Mouse (Mus musculus) layer of hippocampus, adult 18-20 months (tissue): ENCODE data around the gene Rnaset2b. TPM values are rescaled to one million over a fixed set of nuclear protein-coding genes. Genes with fewer than 3 reads are reported as not detected.
A peak's percentile ranks its signal among the peaks of the same experiment; 100 is the strongest.
"Not testable (repeated sequence)": the region's sequence is repeated elsewhere in the genome, so short reads cannot be mapped to it uniquely, and the experiment has no call there.

Source experiments
- DNase-seq, 2 experiments: peaks; one replicate each; pipeline ENCODE4 v3.0.0; 2022; ENCODE audit warnings: low spot score in 2 of 2
- total RNA-seq, 2 experiments: library from RNA; stranded (reverse); gene quantifications; 2 replicates each; pipeline ENCODE4 v1.2.3; 2021

Gene Rnaset2b
- total RNA-seq, 2 experiments from 2014 or later, result 41.6 to 42.7 TPM

GRCm38 (mm10) chr17:6979380-6979779 is 8.9 kb downstream of the Rnaset2b start:
- not testable (repeated sequence) for DNase-seq

- DNase-seq, result not testable (repeated sequence)
Measured at GRCm38 (mm10) chr17:6980144-6980543, 9.7 kb downstream of the Rnaset2b start.

GRCm38 (mm10) chr17:6986118-6986517 is 15.7 kb downstream of the Rnaset2b start:
- not testable (repeated sequence) for DNase-seq

GRCm38 (mm10) chr17:6995504-6995903 is 25.1 kb downstream of the Rnaset2b start:
- not testable (repeated sequence) for DNase-seq

GRCm38 (mm10) chr17:6996826-6997225 is 26.4 kb downstream of the Rnaset2b start:
- not testable (repeated sequence) for DNase-seq

DNA sequence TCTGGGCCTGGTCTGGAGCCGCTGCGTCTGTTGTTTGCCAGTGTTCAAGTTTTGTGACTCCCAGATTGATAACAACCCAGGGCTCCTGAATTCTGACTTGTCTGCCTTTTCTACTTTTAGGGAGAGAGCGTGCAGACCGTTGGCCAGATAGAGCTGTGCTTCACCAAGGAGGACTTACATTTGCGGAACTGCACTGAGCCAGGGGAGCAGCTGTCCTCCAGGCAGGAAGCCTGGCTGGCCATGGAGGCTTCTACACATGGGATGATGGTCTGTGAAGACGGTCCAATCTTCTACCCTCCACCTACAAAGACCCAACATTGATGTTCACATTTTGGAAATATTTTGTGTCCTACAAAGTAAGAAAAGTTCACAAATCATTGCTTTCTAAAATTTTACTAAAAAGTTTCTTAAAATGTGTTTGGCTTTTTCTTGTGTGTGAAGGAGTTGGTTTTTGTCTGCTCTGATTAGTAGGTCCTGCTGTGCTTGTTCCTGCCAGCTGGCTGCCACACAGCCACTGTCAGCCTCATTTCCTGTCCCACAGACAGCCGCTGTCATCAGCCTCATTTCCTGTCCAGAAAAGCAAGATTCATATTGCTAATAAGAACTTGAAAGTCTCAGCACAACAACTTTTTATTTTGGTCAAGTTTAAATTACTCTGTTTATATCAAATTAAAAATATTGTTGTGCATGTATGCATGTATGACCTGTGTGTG is 27.5 kb downstream of the Rnaset2b start:
- not testable (repeated sequence) for DNase-seq

DNA sequence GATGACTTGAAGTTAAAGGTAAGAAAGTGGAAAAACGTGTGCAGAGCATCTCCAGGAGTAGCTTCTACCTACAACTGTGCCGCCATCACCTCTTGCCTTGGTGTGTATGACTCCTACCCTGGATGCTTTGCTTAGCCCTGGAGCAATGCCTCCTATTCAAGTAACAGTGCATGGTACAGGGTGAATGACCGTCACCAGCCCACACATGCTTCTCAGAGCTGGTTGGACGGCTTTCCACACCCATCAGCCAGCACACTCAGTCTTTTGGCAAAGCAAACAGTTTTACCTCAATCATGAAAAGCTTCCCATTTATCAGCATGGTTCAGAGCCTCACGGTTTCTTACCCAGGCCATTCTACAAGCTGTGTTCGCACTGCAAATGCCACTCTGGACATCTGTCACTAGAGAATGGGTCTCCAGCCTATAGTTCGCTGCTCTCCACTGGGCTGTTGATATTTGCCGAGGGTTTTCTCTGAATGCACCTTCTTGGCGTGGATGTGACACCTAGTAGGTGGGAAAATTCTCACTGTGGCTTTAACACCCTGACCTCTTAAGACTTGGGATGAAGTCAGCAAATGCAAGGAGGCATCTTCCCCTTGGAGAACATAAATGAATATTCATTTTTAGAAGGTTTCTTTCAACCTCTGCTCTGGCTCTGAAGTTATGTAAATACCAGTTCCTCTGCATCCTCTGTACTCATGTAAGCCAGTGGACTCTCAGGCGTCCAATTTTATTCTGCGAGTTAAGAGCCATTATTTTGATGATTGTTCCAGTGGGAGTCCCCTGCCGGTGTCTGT is 31.6 kb downstream of the Rnaset2b start:
- not testable (repeated sequence) for DNase-seq

GRCm38 (mm10) chr17:7003392-7003791 is 33.0 kb downstream of the Rnaset2b start:
- not testable (repeated sequence) for DNase-seq

DNA sequence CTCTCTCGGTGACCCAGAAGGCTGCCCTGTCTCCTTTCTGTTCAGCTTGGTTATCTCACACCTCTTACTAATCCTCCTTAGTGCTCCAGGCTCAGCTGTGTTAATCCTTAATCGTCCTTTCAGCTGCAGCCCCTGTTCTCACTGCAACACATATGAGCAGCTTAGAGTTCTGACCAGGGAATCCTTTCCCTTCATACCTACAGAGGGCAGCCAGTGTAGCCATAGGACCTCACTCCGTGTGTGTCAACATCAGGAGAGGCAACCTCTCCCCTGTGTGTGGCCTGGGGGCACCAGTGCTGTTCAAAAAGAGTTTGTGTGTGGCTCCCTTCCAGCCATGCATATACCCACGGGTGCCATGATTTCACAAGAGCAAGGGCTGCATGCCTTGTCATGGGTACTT is 35.2 kb downstream of the Rnaset2b start:
- DNase-seq, result not testable (repeated sequence)

- not testable (repeated sequence) for DNase-seq
Measured at GRCm38 (mm10) chr17:7008885-7009284, 38.5 kb downstream of the Rnaset2b start.

DNA sequence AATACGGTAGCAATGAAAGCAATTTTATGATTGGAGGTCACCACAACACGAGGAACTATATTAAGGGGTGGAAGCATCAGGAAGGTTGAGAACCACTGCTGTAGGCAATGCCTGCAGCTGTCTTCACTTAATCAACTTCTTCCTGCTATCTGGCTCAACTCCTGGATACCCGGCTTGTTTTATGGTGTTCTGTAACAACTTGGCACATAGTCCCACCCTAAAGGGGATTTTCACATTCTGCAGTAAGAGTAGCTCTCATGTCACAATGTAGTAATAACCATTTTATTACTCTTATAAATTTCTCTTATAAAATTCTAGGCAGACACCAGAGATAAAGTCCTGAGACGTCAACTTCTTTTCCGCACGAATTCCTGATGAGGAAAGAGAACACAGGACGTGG is 39.0 kb downstream of the Rnaset2b start:
- not testable (repeated sequence) for DNase-seq

DNA sequence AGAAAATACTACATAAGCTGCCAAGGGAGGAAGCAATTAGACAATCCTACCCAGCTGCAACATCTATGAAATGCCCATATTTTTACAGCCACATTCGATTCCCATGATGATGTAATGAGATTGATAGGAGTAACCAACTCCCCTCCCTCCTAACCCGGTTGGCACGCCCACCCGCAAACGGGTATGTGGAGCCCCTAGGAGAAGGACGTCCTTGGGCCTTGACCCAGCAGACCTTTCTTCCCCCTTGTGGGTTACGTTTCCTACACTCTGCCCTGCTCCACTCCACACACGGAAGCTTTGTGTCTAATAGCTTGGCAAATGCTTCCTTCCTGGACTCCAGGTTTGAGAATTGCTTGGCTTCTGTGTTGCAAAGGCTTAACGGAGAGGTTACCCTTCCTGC is 39.5 kb downstream of the Rnaset2b start:
- not testable (repeated sequence) for DNase-seq

DNA sequence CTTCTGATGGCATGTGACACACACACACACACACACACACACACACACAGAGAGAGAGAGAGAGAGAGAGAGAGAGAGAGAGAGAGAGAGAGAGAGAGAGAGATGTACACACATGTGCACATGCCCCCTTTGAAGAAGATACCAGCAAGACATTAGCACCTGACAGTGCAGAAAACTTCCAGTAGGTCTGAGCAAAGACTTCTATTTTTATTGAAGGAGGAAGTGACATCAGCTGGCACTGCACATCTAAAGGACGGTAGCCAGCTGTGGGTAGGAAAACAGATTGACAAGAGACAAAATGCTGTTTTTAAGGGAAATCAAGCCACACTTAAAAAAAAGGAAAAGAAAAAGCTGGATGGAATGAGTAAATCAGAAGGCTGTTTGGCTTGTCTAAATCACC is 43.8 kb downstream of the Rnaset2b start:
- DNase-seq, result not testable (repeated sequence)

DNA sequence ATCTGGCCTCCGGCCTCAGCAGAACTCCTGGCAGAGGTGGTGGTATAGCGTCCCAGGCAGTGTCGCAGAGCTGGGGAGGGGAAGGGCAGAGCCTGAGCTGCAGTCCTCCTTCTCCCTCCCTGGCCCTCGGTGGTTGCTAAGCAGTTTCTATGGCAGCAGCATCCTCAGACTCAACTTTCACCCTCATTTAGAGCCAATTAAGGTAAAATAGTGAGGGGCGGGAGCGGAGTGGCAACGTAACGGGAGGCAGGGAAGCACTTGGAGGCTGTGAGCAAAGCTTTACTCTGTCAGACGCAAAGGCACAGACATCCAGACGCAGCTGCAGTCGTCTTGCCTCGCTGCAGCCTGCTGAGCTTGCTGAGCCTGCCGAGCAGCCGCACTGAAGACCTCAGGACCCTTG is 54.8 kb downstream of the Rnaset2b start, which contains the start of gene Gm1604a:
Gene Gm1604a (plus strand): TSS at position 312 of the 400 bp plus-strand sequence.
- DNase-seq, result peak; percentile 14 to 41

DNA sequence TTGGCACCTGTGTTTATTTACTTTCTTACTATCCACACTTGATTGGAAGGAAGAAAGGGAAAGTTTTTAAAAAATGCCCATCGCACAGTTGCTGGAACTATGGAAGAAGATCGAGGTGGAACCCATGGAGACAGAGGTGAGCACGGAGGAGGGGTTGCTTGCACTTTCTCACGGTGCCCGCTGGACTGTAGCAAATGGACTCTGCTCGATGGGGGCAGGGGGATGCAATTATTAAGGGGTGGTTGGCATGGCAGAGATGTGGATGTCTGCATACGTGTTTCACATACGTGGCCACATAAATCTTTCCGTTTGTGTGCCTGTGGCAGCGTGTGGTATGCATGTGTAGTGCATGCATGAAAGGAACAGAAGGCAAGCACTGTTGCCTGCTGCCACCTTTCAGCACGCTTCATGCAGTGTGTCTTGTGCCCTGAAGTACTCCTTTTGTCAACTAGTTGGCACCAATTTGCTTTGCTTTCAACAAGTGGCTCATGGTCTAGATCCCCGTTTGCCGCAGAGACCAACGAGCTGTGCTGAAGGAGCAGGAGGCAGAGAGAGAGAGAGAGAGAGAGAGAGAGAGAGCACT is 55.4 kb downstream of the Rnaset2b start:
- not testable (repeated sequence) for DNase-seq

- DNase-seq, result not testable (repeated sequence)
Measured at GRCm38 (mm10) chr17:7030204-7030603, 59.8 kb downstream of the Rnaset2b start.

GRCm38 (mm10) chr17:7030622-7031174 is 60.3 kb downstream of the Rnaset2b start:
- not testable (repeated sequence) for DNase-seq

DNA sequence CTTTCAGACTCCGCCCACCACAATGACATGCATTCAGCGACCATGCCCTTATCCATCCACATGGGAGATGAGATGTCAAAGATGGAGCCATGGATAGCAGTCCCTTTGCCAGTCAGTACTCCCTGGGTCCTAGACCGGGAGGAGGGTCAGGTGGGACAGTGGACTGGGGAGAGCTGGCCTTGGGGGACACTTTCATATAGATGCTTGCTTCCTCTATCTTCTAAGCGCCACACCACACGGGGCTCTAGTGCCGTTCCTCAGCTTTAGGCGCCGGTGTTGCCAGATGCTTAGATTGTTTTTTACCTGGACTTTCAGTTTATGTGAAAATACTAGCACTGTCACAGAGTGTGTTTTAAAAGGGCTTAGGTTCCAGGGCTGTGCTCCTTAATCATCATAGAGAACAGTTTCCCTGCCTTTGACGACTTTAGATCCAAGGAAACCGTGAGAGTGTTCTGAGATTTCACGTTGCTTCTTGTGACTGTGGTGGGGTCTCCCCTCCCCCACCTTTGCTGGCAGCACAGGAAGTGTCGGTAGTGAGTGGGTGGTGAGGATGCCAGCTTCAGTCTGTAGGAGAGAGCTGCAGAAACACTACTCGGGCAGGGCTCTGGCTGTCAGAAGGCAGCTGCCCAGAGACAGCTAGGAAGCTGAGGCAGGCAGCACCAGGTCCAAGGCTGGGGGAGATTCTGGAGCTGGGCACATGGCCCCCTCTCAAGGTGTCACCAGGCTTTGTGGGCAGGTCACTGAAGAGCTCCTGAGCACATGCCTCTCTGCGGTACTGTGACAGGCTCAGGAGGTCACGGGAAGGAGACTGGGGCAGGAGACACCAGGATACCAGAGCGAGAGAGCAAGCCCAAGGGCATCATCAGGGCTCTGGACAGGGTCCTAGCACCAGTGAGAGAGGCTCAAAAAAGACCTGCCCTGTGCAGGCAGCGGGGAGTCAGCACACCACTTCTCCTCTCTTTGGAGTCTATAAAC is 63.0 kb downstream of the Rnaset2b start:
- DNase-seq, result not testable (repeated sequence)
